Mouse (Mus musculus): ENCODE data around the gene Pou3f3.

Pou3f3 gene

GRCm38 (mm10) chr1:42710995-42711394, 15.4 kb downstream of the Pou3f3 start:
- CTCF ChIA-PET: no interaction called here

DNA sequence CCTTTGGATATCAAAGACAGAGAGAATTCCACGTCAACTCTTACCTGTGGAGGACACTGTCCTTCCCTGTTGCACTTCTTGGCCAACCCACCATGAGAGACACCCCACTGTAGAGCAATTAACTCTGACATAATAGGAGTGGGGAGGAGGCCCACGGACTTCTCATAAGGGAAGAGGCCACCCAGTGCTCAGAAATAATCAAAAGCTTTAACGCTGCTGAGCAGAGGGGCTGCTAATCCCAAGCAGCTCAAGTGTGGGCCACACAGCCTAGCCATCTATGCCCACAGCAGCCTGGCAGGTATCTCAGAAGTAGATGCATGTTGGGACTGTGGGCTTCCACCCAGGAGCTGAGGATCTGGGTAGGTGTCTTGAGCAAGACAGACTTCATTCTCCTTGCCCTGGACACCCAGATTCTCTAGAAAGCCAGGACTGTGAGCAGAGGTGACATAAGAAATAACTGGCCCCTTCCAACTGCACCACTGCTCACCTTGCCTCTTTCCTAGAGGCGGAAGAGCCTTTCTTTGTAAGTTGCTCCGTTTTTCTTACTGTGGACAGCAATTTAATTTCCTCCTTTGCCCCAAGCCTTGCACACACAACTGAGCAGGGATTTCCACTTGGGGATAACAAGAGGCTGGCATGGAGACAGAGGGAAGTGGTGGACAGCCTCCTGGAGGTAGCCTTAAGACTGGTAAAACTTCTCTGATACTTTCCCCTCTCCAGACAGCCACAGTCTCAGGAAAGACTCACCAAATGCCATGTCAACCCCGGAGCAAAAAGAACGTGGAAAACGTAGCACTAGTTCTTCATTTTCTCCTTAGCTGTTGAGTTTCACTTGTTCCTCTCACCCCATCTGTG, 16.1 kb downstream of the Pou3f3 start:
- CTCF ChIA-PET: no interaction called here

DNA sequence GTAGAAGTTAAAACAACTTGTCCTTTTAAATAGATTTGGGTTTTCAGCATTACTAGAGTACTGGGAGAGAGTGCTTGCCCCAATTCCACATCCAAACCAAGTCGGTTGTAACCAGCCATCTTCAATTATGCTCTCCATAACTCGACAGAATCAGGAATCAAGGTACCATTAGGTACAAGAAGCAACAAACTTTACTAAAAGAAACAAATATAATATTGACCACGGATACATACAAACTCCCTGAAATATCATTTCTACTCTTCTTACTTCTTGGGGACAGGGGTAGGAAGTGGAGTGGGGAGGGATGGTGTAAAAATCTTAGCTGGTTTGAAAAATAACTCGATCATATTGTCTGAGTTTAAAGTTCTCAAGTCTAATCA, 16.7 kb downstream of the Pou3f3 start:
- CTCF ChIA-PET: no interaction called here

DNA sequence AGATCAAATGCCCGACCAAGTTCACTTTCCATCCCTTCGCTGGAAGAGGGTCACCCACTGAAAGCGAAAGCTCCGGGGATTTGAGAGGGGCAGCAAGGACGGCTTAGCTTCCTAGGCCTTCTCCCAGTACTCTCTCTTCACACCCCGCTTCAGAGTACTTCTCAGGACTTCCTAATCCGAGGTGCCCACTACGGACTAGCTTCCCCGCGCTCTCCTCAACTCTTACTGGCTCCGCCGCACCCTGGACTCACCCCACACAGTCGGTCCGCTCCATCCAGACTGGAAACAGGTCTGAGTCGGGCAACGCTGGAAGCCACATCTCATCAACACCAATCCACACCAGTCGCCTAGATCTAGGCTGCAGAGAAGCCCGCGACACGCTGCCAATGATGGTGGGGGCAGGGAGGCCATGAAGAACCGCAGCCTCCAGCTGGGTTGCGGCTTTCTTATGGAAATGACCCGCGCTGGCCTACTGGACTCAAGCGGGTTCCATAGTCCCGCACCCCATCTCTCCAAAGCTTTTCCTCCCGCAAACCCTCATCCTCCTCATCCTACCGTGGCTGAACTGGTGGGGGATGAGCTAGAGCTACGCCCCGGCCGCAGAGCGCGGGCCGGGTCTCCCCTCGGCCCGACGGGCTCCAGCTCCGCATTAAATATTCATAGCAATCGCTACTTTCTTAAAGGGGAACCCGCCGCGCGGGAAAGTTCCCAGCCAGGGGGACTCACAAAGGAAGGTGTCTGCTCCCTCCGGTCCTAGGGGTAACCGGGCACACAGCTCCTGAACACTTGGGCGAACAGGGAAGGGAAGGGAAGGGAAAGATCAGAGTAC, 17.8 kb downstream of the Pou3f3 start:
- CTCF ChIA-PET: no interaction called here

- CTCF ChIA-PET: no interaction called here
Observed at GRCm38 (mm10) chr1:42714016-42714931, 18.7 kb downstream of the Pou3f3 start.

- CTCF ChIA-PET: interaction anchor here (1.0 kb wide), 1 partner anchor 15 kb away, joined by 10 read pairs; no protein-coding TSS in a partner anchor
Observed at GRCm38 (mm10) chr1:42718549-42718948, 23.0 kb downstream of the Pou3f3 start.

GRCm38 (mm10) chr1:42721353-42721752, 25.8 kb downstream of the Pou3f3 start:
- CTCF ChIA-PET: no interaction called here

GRCm38 (mm10) chr1:42723769-42724300, 28.3 kb downstream of the Pou3f3 start:
- CTCF ChIA-PET: no interaction called here

DNA sequence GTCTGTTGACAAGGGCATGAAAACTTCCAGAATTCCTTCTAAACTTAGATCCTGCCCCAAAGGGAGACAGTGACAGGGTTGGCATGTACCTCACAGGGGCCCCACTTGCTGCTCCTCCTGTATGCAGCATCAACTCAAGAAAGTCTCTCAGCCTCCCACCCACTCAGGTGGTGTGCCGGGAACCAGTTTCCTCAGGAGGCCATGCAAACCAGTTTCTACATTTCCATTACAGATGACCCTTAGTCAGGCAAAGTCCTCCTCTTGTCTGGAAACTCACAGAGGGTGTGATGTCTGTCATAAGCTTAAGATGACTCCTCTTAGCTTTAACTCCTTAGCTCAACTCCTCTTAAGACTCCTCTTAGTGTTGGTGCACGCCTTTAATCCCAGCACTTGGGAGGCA, 29.3 kb downstream of the Pou3f3 start:
- CTCF ChIA-PET: no interaction called here

DNA sequence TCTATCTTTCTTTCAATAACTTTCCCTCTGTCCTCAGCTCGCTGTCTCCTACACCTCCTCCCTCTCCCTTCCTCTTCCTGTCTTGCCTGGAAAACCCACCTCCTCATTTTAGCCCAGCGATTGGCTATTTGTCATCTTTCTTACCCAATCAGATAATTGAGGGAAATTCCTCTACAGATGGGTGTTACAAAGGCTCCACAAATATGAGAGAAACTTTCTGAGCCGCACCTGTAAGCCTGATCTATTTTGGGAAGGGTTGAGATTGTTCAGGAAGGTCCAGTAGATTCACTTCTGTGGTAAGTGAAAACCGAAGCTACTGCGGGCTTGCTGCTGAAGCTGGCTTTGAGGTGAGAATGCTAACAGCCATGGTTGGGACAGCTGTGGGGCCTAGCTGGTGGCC, 31.6 kb downstream of the Pou3f3 start:
- CTCF ChIA-PET: interaction anchor here (0.6 kb wide), 1 partner anchor 60 kb away, joined by 3 read pairs; no protein-coding TSS in a partner anchor

GRCm38 (mm10) chr1:42727676-42728075, 32.1 kb downstream of the Pou3f3 start:
- CTCF ChIA-PET: interaction anchor here (0.6 kb wide), 1 partner anchor 60 kb away, joined by 3 read pairs; no protein-coding TSS in a partner anchor

DNA sequence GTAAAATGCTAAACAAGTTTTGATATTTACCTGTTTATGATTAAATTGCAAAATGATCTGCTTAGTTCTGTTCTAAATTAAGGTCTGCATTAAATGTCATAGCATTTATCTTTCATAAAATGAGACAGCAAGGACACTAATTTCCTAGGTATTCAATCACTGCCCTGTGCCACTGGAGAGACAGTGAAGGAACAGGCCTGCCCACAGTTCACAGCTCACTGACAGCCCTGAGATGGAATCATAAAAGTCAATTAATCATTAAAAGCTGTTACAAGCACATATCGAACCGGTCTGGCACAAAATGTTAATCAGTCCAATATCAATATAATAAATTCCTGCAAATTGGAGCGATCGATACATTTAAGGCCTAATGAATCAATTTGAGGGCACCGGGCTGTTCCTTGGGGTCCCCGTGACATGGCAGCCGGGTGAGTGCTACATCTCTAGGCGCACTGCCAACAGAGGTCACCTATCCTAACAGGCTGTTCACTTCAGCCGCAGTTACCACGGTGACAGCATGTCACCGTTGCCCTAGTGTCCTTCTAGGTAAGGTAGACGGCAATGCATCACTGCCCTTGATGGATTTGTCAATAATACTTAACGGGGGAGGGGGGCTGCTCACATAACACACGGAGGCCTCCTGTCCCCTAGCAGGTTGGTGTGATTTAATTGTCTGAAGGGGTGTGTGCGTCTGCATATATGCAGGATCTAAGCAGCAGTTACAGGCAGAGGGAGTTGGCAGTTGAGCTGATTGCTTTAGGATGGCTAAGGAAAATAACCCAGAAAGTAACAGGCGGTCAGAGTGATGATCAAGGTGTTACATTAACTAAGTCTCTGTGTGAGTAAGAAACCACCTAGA, 46.0 kb downstream of the Pou3f3 start:
- CTCF ChIA-PET: no interaction called here

DNA sequence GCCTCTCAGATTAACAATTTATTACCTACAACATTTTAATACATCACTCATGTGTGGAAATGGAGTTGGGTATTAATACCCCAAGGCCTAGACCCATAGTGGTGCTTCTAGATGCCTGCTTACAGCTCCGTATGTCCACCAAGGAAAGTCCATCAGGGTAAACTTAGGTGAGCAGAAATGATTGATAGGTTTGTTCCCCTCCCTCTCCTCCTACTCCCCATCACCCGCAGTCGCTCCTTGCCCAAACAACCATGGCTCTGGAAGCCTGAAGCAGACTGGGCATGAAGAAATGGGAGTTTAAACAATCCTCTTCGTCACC, 46.6 kb downstream of the Pou3f3 start:
- CTCF ChIA-PET: no interaction called here

DNA sequence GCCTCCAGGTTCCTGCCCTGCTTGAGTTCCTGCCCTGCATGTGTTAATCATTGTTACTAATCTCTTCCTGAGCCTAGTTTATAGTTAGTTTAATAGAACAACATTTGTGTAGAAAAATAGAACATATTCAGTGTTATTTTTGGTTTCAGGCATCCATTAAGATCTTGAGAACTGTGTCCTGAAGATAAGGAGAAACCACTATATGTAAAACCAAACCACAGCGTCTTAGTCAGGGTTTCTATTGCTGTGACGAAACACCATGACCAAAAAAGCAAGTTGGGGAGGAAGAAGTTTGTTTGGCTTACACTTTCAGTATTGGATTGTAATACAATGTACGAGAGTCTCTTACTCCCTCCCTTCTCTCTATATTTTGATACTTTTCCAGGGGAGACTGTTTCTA, 49.5 kb downstream of the Pou3f3 start:
- CTCF ChIA-PET: no interaction called here

DNA sequence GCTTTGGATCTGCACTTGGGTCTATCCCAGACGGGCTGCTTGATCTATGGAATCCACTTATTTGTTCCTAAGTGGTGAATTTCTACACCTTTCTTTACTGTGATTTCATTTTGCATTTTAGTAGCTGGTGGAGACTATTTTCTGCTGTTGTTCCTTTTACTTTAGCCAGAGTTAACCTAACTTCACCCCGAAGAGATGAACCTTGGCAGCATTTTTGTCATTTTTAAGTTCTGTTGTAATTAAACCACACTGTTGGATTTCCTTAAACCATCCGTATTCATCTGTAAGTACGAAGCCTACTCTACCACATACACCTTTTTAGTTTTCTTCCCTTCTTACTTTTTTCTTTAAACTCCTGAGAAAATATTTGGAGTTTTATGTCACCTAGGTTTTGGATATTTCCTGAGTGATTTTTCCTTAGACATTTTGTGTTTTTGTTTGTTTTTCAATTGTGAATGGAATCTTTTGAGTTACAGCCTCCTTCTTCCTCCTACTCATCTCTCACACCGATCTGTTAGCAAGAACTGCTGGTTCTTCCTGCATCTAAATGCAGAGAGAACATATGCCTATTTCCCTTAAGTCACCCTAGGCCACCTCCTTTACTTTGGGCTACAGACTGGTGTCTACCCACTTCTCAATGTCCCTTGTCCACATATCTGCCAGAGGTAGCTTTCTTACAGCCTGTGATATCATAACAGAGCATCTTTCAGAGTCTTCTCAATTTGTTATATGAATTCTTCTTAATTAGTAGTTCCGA, 54.1 kb downstream of the Pou3f3 start:
- CTCF ChIA-PET: no interaction called here
